Mouse (Mus musculus) intestine, postnatal 0 days (tissue): ENCODE data around the gene Gm20547. TPM values are rescaled to one million over a fixed set of nuclear protein-coding genes. Genes with fewer than 3 reads are reported as not detected.

Experiments used
- ATAC-seq: fragments of 200-750 bp; cut with Nextera tagmentation; 2 replicates; pipeline ENCODE4 v1.8.0; 2017; ENCODE audit warnings: mild to moderate bottlenecking, moderate TSS enrichment, moderate library complexity
- H3K27ac ChIP-seq: fragments of 300-500 bp; sonication (generic); 2 replicates; pipeline ENCODE4 v1.5.1; 2014; ENCODE audit warnings: mild to moderate bottlenecking, low read depth, low read length, moderate library complexity
- H3K27me3 ChIP-seq: fragments of 300-500 bp; sonication (generic); replicated peaks from 2 replicates; pipeline ENCODE4 v1.6.1; 2014; ENCODE audit warnings: low read length, mixed read lengths; ENCODE audit not compliant: control insufficient read depth, insufficient read depth
- H3K36me3 ChIP-seq: fragments of 300-500 bp; sonication (generic); 2 replicates; pipeline ENCODE4 v1.6.1; 2014; ENCODE audit warnings: mild to moderate bottlenecking, moderate library complexity; ENCODE audit not compliant: control insufficient read depth, insufficient read depth
- H3K4me1 ChIP-seq: fragments of 300-500 bp; sonication (generic); replicated peaks from 2 replicates; pipeline ENCODE4 v1.6.1; 2014; ENCODE audit warnings: antibody characterized with exemption, low read length, mixed read lengths; ENCODE audit not compliant: control insufficient read depth, insufficient read depth
- H3K4me2 ChIP-seq: fragments of 300-500 bp; sonication (generic); replicated peaks from 2 replicates; pipeline ENCODE4 v1.6.1; 2014; ENCODE audit warnings: low read depth, mild to moderate bottlenecking, moderate library complexity
- H3K4me3 ChIP-seq: fragments of 300-500 bp; sonication (generic); 2 replicates; pipeline ENCODE4 v1.5.1; 2014; ENCODE audit warnings: low read depth, low read length
- H3K9ac ChIP-seq: fragments of 300-500 bp; sonication (generic); 2 replicates; pipeline ENCODE4 v1.6.1; 2014; ENCODE audit warnings: mild to moderate bottlenecking, low read depth, low read length
- H3K9me3 ChIP-seq: fragments of 300-500 bp; sonication (generic); 2 replicates; pipeline ENCODE4 v1.6.1; 2016; ENCODE audit warnings: mixed run types; ENCODE audit not compliant: control insufficient read depth
- CTCF ChIP-seq: sonication (generic); IDR thresholded peaks from 2 replicates; pipeline ENCODE4 v1.5.1; 2016; ENCODE audit warnings: low read depth, mild to moderate bottlenecking, control low read depth, antibody characterized with exemption, moderate library complexity
- WGBS: fragments of 180-500 bp; shearing (Covaris S2); extraction: QIAGEN DNeasy Blood & Tissue Kit; methylation state at CpG from one replicate; pipeline ENCODE4 v1.1.7; 2014; 5-methylcytosine and 5-hydroxymethylcytosine counted together
- polyA plus RNA-seq: library from polyadenylated mRNA; unstranded; fragments of >200 nt; fragmentation: Nextera tagmentation; extraction: Ambion mirVana; gene quantifications from 2 replicates; pipeline ENCODE4 v1.2.1, GENCODE M21; 2015

Gm20547 gene
- polyA plus RNA-seq, 1 experiment from 2014 or later, result not detected

DNA sequence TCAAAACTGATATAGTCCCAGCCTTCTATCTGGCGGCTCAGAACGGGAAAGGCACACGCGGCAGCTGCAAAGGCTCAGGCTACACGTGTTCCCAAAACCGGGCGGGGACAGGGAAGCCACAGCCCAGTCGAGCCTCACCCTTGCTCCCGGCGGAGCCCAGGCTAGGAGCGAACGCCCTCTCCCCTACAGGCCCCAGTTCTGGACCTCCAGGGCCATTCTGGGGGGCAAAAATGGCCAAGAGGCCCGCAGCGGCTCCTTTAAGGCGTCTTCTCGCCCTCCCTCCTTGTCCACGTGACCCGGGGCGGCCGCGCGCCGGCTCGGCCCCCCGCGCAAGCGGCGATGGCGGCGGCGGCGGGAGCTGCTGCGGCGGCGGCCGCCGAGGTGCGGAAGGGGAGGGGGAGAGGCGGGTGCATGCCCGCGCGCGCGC is 16.3 kb upstream of the Gm20547 start, which contains the start of the genes C2 and Ehmt2:
Gene C2, minus strand, starts transcription at position 106 of the 427 bp plus-strand sequence.
Gene Ehmt2, plus strand, starts transcription at position 310 of the 427 bp plus-strand sequence.
- peak; percentile 45 for ATAC-seq
- TF ChIP-seq CTCF, result no peak
- under 1% methylated on average over 32 of the region's 44 CpGs for WGBS

GRCm38 (mm10) chr17:34897373-34898159 is 15.7 kb upstream of the Gm20547 start:
- no peak for ATAC-seq
- WGBS, result 9% methylated on average over 10 of the region's 10 CpGs
- no peak for TF ChIP-seq CTCF
- Histone ChIP-seq H3K4me2 (peak overlapping the region; percentile 84), H3K27me3 (no peaks in the 10 kb centered on the region), H3K36me3 (peaks cover 6% of the 10 kb centered on the region), H3K27ac (peak overlapping the region; percentile 95), H3K4me1 (no peaks in the 10 kb centered on the region), H3K9me3 (no peaks in the 10 kb centered on the region), H3K4me3 (peak overlapping the region; percentile 95), H3K9ac (peak overlapping the region; percentile 93)

More for the DNA sequence above, 16.3 kb upstream of the Gm20547 start, which contains the start of the genes C2 and Ehmt2:
- Histone ChIP-seq H3K9me3 (no peaks in the 10 kb centered on the region), H3K4me3 (peak within 1 kb of the TSS; percentile 95), H3K9ac (peak within 1 kb of the TSS; percentile 93), H3K27me3 (no peaks in the 10 kb centered on the region), H3K36me3 (peaks cover 11% of the 10 kb centered on the region), H3K4me1 (no peaks in the 10 kb centered on the region), H3K4me2 (peak within 1 kb of the TSS; percentile 84), H3K27ac (peak within 1 kb of the TSS; percentile 95)

GRCm38 (mm10) chr17:34896366-34896765 is 14.5 kb upstream of the Gm20547 start:
- H3K4me2 ChIP-seq, result no peak overlapping the region
- H3K4me3 ChIP-seq, result no peak overlapping the region
- H3K27me3 ChIP-seq, result no peaks in the 10 kb centered on the region
- WGBS, result 82% methylated on average over 17 of the region's 17 CpGs
- no peak overlapping the region for H3K9ac ChIP-seq
- H3K36me3 ChIP-seq, result no peaks in the 10 kb centered on the region; the same call in 1 of the 2 replicates
- no peaks in the 10 kb centered on the region for H3K4me1 ChIP-seq
- no peak for ATAC-seq
- no peak overlapping the region for H3K27ac ChIP-seq
- no peak for TF ChIP-seq CTCF
- no peaks in the 10 kb centered on the region for H3K9me3 ChIP-seq

GRCm38 (mm10) chr17:34895724-34896123 is 13.9 kb upstream of the Gm20547 start:
- Histone ChIP-seq H3K36me3 (no peaks in the 10 kb centered on the region; the same call in 1 of the 2 replicates), H3K4me1 (no peaks in the 10 kb centered on the region), H3K4me2 (no peak overlapping the region), H3K4me3 (no peak overlapping the region), H3K27me3 (no peaks in the 10 kb centered on the region), H3K9me3 (no peaks in the 10 kb centered on the region), H3K27ac (no peak overlapping the region), H3K9ac (no peak overlapping the region)
- no peak for ATAC-seq
- TF ChIP-seq CTCF, result no peak
- WGBS, result 91% methylated on average over 15 of the region's 15 CpGs

GRCm38 (mm10) chr17:34894801-34895530 is 13.1 kb upstream of the Gm20547 start:
- Histone ChIP-seq H3K9me3 (no peaks in the 10 kb centered on the region), H3K4me1 (no peaks in the 10 kb centered on the region), H3K4me3 (peak overlapping the region; percentile 68), H3K9ac (peak overlapping the region; percentile 77), H3K4me2 (peak overlapping the region; percentile 97), H3K27me3 (no peaks in the 10 kb centered on the region), H3K36me3 (no peaks in the 10 kb centered on the region; the same call in 1 of the 2 replicates), H3K27ac (peak overlapping the region; percentile 89)
- ATAC-seq, result no peak
- TF ChIP-seq CTCF, result no peak
- 10% methylated on average over 39 of the region's 51 CpGs for WGBS

GRCm38 (mm10) chr17:34894074-34894597 is 12.3 kb upstream of the Gm20547 start:
- Histone ChIP-seq H3K27me3 (no peaks in the 10 kb centered on the region), H3K4me1 (no peaks in the 10 kb centered on the region), H3K4me3 (peak overlapping the region; percentile 68), H3K36me3 (no peaks in the 10 kb centered on the region; the same call in 1 of the 2 replicates), H3K27ac (peak overlapping the region; percentile 89), H3K9ac (peak overlapping the region; percentile 77), H3K9me3 (no peaks in the 10 kb centered on the region), H3K4me2 (peak overlapping the region; percentile 97)
- WGBS, result under 1% methylated on average over 31 of the region's 51 CpGs
- TF ChIP-seq CTCF, result peak; percentile 45
- ATAC-seq, result peak; percentile 77
